25 mouse cellular contexts compared by ENCODE assay signal in the genomic region with DNA sequence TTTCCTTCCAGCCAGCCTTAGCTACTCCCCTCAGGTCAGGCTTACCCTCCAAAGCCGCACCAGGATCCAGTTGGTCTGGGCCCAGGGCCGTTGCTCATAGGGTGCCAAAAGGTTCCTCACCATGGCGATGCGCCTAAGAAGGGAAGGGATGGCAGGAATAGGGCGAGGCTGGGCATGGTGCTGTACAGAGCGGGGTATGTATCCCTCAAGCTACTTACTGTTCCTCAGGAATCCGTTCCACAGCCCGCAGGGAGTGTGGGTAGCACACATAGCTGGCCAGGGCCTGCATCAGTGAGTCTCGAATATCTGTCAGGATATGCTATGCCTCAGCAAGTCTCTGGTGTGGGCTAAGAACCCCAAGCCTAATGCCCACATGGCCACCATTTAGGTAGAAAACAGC. TPM values are rescaled to one million over a fixed set of nuclear protein-coding genes. Genes with fewer than 3 reads are reported as not detected.
DNase-seq lines count a peak whose midpoint lies in the region; ATAC-seq lines count a peak whose summit lies in the region.
"Had no signal": no experiment of that assay in that cellular context is flagged by ENCODE, and none has a peak within 500 bp of the region (broad histone marks: within the 10 kb centered on the region; RNA-seq: fewer than 3 reads in every experiment).

No protein-coding gene starts in this region.

- WGBS in midbrain, embryonic 11.5 days: 97% methylated on average over 9 of the region's 9 CpGs
- WGBS in midbrain, embryonic 15.5 days: 93% methylated on average over 9 of the region's 9 CpGs

- H3K9me3 ChIP-seq in midbrain, embryonic 11.5 days (ENCODE audit: control insufficient read depth, low read length): no peaks in the 10 kb centered on the region
- no peaks in the 10 kb centered on the region for H3K9me3 ChIP-seq in midbrain, embryonic 15.5 days
- H3K9me3 ChIP-seq: embryonic facial prominence, embryonic 12.5 days; forebrain, embryonic 13.5 days; heart, embryonic 10.5 days; heart, embryonic 15.5 days; hindbrain, embryonic 15.5 days had no signal

- H3K27me3 ChIP-seq in midbrain, embryonic 11.5 days (ENCODE audit: control insufficient read depth, insufficient read depth, low read length): no peaks in the 10 kb centered on the region
- H3K27me3 ChIP-seq in midbrain, embryonic 15.5 days (replicated peaks): no peaks in the 10 kb centered on the region
- H3K27me3 ChIP-seq: CH12.LX; embryonic facial prominence, embryonic 12.5 days; forebrain, embryonic 13.5 days; heart, embryonic 15.5 days; hindbrain, embryonic 15.5 days; Patski had no signal

- peaks cover 6% of the 10 kb centered on the region; the same call in 1 of the 2 replicates for H3K36me3 ChIP-seq in midbrain, embryonic 11.5 days (ENCODE audit: control insufficient read depth, insufficient read depth, low read length)
- H3K36me3 ChIP-seq in midbrain, embryonic 15.5 days (replicated peaks): peaks cover 32% of the 10 kb centered on the region; the same call in 1 of the 2 replicates

- H3K4me2 ChIP-seq in midbrain, embryonic 11.5 days: no peak overlapping the region
- no peak overlapping the region for H3K4me2 ChIP-seq in midbrain, embryonic 15.5 days
- H3K4me2 ChIP-seq: embryonic facial prominence, embryonic 12.5 days; forebrain, embryonic 13.5 days; heart, embryonic 15.5 days; hindbrain, embryonic 15.5 days had no signal

- H3K4me1 ChIP-seq in midbrain, embryonic 11.5 days (ENCODE audit: control insufficient read depth, insufficient read depth, low read length): no peaks in the 10 kb centered on the region
- H3K4me1 ChIP-seq in midbrain, embryonic 15.5 days: peaks cover under 1% of the 10 kb centered on the region; the same call in 1 of the 2 replicates
- H3K4me1 ChIP-seq: hindbrain, embryonic 15.5 days had no signal

- peak; percentile 32 for DNase-seq in cerebellum, adult 11-12 months
- DNase-seq in cerebellum, postnatal 14 days: no peak
- peak; percentile 9 for DNase-seq in gastrocnemius, postnatal 10 days
- no peak for DNase-seq in gastrocnemius, postnatal 25 days
- peak; percentile 26 for DNase-seq in midbrain, embryonic 11.5 days (ENCODE audit: low spot score, missing footprints)
- peak; percentile 4 for DNase-seq in right cerebral cortex, postnatal 14 days
- DNase-seq in right cerebral cortex, postnatal 36 days (ENCODE audit: low spot score in 2 of 2): no peak
- DNase-seq: adrenal gland, adult 2 months; adrenal gland, postnatal 36 days; forebrain, postnatal 0 days; heart, adult 18-20 months; heart, postnatal 14 days; kidney, adult 2 months had no signal

- H3K4me3 ChIP-seq in midbrain, embryonic 11.5 days (ENCODE audit: low read depth, low read length): no peak overlapping the region
- H3K4me3 ChIP-seq in midbrain, embryonic 15.5 days: no peak overlapping the region
- H3K4me3 ChIP-seq: embryonic facial prominence, embryonic 12.5 days; forebrain, embryonic 13.5 days; heart, embryonic 10.5 days; heart, embryonic 15.5 days; hindbrain, embryonic 15.5 days had no signal

- no peak overlapping the region for H3K27ac ChIP-seq in midbrain, embryonic 11.5 days (ENCODE audit: low read depth, low read length)
- no peak overlapping the region for H3K27ac ChIP-seq in midbrain, embryonic 15.5 days
- H3K27ac ChIP-seq: embryonic facial prominence, embryonic 12.5 days; forebrain, embryonic 13.5 days; heart, embryonic 10.5 days; heart, embryonic 15.5 days; hindbrain, embryonic 15.5 days had no signal

- ATAC-seq in midbrain, embryonic 11.5 days (ENCODE audit: low FRiP score): no peak
- ATAC-seq in midbrain, embryonic 15.5 days (replicated peaks): no peak
- ATAC-seq: activated CD4-positive, CD25-positive, alpha-beta regulatory T cell, adult 4 months; forebrain, embryonic 13.5 days; forebrain, postnatal 0 days; intestine, embryonic 16.5 days; Patski had no signal

- H3K9ac ChIP-seq in midbrain, embryonic 11.5 days (ENCODE audit: low read length): no peak overlapping the region
- H3K9ac ChIP-seq in midbrain, embryonic 15.5 days: no peak overlapping the region
- H3K9ac ChIP-seq: embryonic facial prominence, embryonic 12.5 days; forebrain, embryonic 13.5 days; forebrain, postnatal 0 days; heart, embryonic 15.5 days; hindbrain, embryonic 15.5 days had no signal

RNA-seq across cellular contexts. Expression of a gene that starts 5.3 kb away (rescaled TPM):
- 1 to 10 TPM; 2.6 to 3.6 TPM for total RNA-seq in gastrocnemius, postnatal 10 days (2021)
- 1 to 10 TPM; 1.9 to 2.4 TPM for total RNA-seq in gastrocnemius, postnatal 25 days (2021)
- polyA plus RNA-seq in midbrain, embryonic 11.5 days (2014; fragmentation: Nextera tagmentation; extraction: Ambion mirVana): 1.5 and 2.0 TPM in 2 replicates
- polyA plus RNA-seq in midbrain, embryonic 15.5 days (2015; fragmentation: Nextera tagmentation; extraction: Ambion mirVana): 3.5 and 3.6 TPM in 2 replicates

RNA-seq across cellular contexts. Expression of a gene that starts 9.2 kb away (rescaled TPM):
- 10 to 100 TPM in 1 of 2 experiments, 1 to 10 TPM in 1; 8.6 to 10.6 TPM for total RNA-seq in gastrocnemius, postnatal 10 days (2021)
- 1 to 10 TPM; 6.0 to 6.2 TPM for total RNA-seq in gastrocnemius, postnatal 25 days (2021)
- 18.3 and 19.2 TPM in 2 replicates for polyA plus RNA-seq in midbrain, embryonic 11.5 days (2014; fragmentation: Nextera tagmentation; extraction: Ambion mirVana)
- polyA plus RNA-seq in midbrain, embryonic 15.5 days (2015; fragmentation: Nextera tagmentation; extraction: Ambion mirVana): 19.6 and 22.0 TPM in 2 replicates

RNA-seq across cellular contexts. Expression of a gene that starts 21.9 kb away (rescaled TPM):
- under 1 TPM in 1 of 2 experiments, not detected in 1; 0.11 TPM for total RNA-seq in gastrocnemius, postnatal 10 days (2021)
- not detected for total RNA-seq in gastrocnemius, postnatal 25 days (2021)
- 0.47 and 0.78 TPM in 2 replicates for polyA plus RNA-seq in midbrain, embryonic 11.5 days (2014; fragmentation: Nextera tagmentation; extraction: Ambion mirVana)
- polyA plus RNA-seq in midbrain, embryonic 15.5 days (2015; fragmentation: Nextera tagmentation; extraction: Ambion mirVana): not detected in 2 replicates
- total RNA-seq: gastrocnemius, adult 18-20 months; hematopoietic stem cell, adult 5-6 weeks had no signal
- polyA plus RNA-seq: forebrain, embryonic 13.5 days; forebrain, postnatal 0 days; heart, embryonic 15.5 days had no signal

RNA-seq across cellular contexts. Expression of a gene that starts 24.9 kb away (rescaled TPM):
- 100 to 1,000 TPM; 153 to 172 TPM for total RNA-seq in gastrocnemius, postnatal 10 days (2021)
- total RNA-seq in gastrocnemius, postnatal 25 days (2021): 100 to 1,000 TPM; 163 to 169 TPM
- polyA plus RNA-seq in midbrain, embryonic 11.5 days (2014; fragmentation: Nextera tagmentation; extraction: Ambion mirVana): 27.2 and 29.2 TPM in 2 replicates
- polyA plus RNA-seq in midbrain, embryonic 15.5 days (2015; fragmentation: Nextera tagmentation; extraction: Ambion mirVana): 54.7 and 55.0 TPM in 2 replicates

RNA-seq across cellular contexts. Expression of a gene that starts 36.1 kb away (rescaled TPM):
- 10 to 100 TPM; 33.9 to 36.6 TPM for total RNA-seq in gastrocnemius, postnatal 10 days (2021)
- total RNA-seq in gastrocnemius, postnatal 25 days (2021): 10 to 100 TPM; 32.9 to 34.4 TPM
- polyA plus RNA-seq in midbrain, embryonic 11.5 days (2014; fragmentation: Nextera tagmentation; extraction: Ambion mirVana): 53.0 and 67.3 TPM in 2 replicates
- polyA plus RNA-seq in midbrain, embryonic 15.5 days (2015; fragmentation: Nextera tagmentation; extraction: Ambion mirVana): 54.7 and 61.3 TPM in 2 replicates

Comparison
In these comparisons a context has a peak if more than half of its experiments do, and no peak if none do; other contexts are left out.
1. DNase-seq: peak in cerebellum, adult 11-12 months (single experiment), gastrocnemius, postnatal 10 days (single experiment), midbrain, embryonic 11.5 days (single experiment) and right cerebral cortex, postnatal 14 days (single experiment); none in cerebellum, postnatal 14 days (0 of 2), gastrocnemius, postnatal 25 days (single experiment) and right cerebral cortex, postnatal 36 days (0 of 2).